Mouse (Mus musculus): ENCODE data around the gene H2-Ab1. TPM values are rescaled to one million over a fixed set of nuclear protein-coding genes. Genes with fewer than 3 reads are reported as not detected.

Gene H2-Ab1
- polyA plus RNA-seq, 1 experiment = 1,609 TPM

DNA sequence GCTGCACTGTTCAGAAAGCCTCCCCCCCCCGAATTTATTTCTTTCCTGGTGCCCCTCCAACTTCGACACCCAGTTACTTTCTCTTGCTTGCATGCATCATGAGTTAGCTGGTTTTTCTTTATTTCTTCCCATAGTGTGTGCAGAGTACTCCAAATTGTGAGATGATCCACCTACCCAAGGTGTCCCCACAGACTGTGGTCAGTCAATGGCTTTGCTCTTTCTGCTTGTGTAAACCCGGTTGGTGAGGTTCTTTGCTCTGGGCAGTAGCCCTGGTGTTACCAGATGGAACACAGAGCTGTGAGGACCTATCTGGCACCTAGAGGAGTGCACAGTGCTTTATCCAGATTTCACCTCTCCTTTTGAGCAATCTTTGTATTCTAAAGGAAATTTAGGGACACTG, 30.6 kb downstream of the H2-Ab1 start:
- TF ChIP-seq POLR2A (IDR thresholded peaks at IDR 0.05; ENCODE audit: borderline replicate concordance, low read depth, low read length) (no peak), CTCF (IDR thresholded peaks at IDR 0.05; ENCODE audit: low read depth, low read length) (no peak)
- no peak overlapping the region for H3K4me3 ChIP-seq (ENCODE audit: insufficient read depth, low read length)
- no peak overlapping the region for H3K27ac ChIP-seq (ENCODE audit: insufficient read depth, low read depth, low read length)
- H3K4me1 ChIP-seq (ENCODE audit: control insufficient read depth, insufficient read depth, low read length) = peaks cover 13% of the 10 kb centered on the region; the same call in 1 of the 2 replicates

DNA sequence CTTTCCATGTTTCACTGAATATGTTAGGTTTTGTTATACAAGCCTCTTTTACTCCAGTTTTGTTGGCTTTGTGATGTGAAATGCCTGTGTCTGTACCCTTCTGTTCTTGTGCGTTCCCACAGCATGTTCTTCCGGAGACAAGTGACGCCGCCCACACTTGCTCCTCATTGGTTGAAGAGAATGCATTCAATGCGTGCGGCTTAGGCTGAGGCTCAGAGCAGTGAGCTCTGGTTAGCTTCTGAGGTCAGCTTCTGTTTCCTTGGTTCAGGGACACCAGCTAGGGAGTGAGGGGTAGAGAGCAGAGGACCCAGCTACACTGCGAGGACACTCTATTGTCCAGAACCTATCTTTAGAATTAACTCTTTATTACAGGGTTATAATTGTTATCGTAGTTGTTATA, 34.1 kb downstream of the H2-Ab1 start:
- peaks cover 23% of the 10 kb centered on the region for H3K4me1 ChIP-seq (ENCODE audit: control insufficient read depth, insufficient read depth, low read length)
- no peak overlapping the region for H3K27ac ChIP-seq (ENCODE audit: insufficient read depth, low read depth, low read length)
- no peak overlapping the region for H3K4me3 ChIP-seq (ENCODE audit: insufficient read depth, low read length)
- TF ChIP-seq CTCF (IDR thresholded peaks at IDR 0.05; ENCODE audit: low read depth, low read length) = no peak
- no peak for TF ChIP-seq POLR2A (IDR thresholded peaks at IDR 0.05; ENCODE audit: borderline replicate concordance, low read depth, low read length)

DNA sequence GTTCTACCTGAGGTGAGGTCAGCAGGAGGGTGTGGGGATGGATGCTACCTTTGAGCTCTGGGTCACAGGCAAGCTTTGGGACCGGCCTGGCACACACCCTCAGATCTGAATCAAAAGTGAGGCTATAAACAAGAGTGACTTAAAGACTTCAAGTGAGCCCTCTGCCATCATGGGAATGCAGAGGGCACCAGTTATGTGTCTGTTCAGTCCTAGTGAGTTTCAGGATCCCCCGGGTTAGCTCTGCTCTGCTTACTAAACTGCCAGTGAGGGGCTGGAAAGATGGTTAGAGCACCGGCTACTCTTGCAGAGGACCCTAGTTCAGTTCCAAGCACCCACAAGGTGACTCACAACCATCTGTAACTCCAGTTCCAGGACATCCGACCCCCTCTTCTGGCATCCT, 35.1 kb downstream of the H2-Ab1 start:
- H3K4me1 ChIP-seq (ENCODE audit: control insufficient read depth, insufficient read depth, low read length) = peaks cover 19% of the 10 kb centered on the region
- H3K4me3 ChIP-seq (ENCODE audit: insufficient read depth, low read length) = no peak overlapping the region
- no peak overlapping the region for H3K27ac ChIP-seq (ENCODE audit: insufficient read depth, low read depth, low read length)
- TF ChIP-seq CTCF (IDR thresholded peaks at IDR 0.05; ENCODE audit: low read depth, low read length) = no peak
- no peak for TF ChIP-seq POLR2A (IDR thresholded peaks at IDR 0.05; ENCODE audit: borderline replicate concordance, low read depth, low read length)

DNA sequence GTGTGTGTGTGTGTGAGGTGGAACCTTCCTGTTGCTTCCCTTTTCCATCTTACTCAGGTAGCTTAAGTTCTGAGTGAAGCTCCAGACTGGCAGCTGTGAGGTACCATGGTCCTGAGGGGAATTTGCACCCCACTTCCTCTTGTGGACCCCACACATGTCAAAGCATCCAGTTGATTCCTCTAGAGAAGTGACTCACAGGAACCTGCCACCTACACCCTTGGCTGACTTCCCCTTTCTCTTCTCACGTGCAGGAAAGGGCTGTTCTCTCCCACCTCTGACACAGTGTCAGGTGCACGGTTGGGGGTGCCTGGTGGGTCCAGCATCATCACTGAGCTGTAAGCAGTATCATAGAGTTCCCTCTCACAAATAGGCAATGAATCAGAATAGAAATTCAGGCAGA, 36.0 kb downstream of the H2-Ab1 start:
- TF ChIP-seq POLR2A (IDR thresholded peaks at IDR 0.05; ENCODE audit: borderline replicate concordance, low read depth, low read length) = no peak
- TF ChIP-seq CTCF (IDR thresholded peaks at IDR 0.05; ENCODE audit: low read depth, low read length) = no peak
- Histone ChIP-seq H3K27ac (ENCODE audit: insufficient read depth, low read depth, low read length) (no peak overlapping the region), H3K4me1 (ENCODE audit: control insufficient read depth, insufficient read depth, low read length) (peaks cover 16% of the 10 kb centered on the region), H3K4me3 (ENCODE audit: insufficient read depth, low read length) (no peak overlapping the region)

DNA sequence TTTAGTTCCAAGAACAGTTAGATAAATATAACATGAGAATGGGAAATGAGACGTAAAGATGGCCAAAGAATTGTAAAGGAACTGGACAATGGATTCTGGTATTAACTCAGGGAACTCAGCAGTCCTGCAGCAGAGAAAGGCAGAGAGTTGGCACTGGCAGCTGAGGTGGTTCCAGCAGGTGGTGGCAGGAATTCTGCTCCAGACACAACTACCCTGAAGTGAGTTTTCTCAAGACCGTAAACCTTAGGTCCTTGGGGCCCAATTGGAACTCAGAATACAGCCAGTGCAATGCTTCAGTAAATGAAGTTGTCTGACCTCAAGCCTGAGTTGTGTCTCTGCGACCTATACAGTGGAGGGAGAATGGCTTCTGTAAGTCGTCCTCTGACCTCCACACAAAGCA, 36.8 kb downstream of the H2-Ab1 start:
- Histone ChIP-seq H3K4me3 (ENCODE audit: insufficient read depth, low read length) (no peak overlapping the region), H3K27ac (ENCODE audit: insufficient read depth, low read depth, low read length) (no peak overlapping the region), H3K4me1 (ENCODE audit: control insufficient read depth, insufficient read depth, low read length) (peaks cover 16% of the 10 kb centered on the region)
- TF ChIP-seq POLR2A (IDR thresholded peaks at IDR 0.05; ENCODE audit: borderline replicate concordance, low read depth, low read length) = no peak
- no peak for TF ChIP-seq CTCF (IDR thresholded peaks at IDR 0.05; ENCODE audit: low read depth, low read length)

DNA sequence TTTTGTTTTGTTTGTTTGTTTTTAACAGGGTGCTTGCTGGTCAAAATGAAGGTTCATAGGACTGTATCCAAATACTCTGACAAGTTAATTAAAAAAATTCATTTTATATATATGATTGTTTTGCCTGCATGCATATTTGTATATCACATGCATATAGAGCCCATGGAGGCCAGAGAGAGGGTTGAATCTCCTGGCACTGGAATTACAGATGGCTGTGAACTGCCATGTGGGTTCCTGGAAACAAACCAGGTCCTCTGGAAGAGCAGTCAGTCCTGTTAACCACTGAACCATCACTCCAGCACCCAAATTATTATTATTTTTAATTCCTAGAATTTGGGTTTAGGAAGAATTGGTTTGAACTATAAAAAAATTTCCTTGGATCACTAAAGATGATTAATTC, 37.8 kb downstream of the H2-Ab1 start:
- Histone ChIP-seq H3K4me1 (ENCODE audit: control insufficient read depth, insufficient read depth, low read length) (peaks cover 16% of the 10 kb centered on the region), H3K27ac (ENCODE audit: insufficient read depth, low read depth, low read length) (no peak overlapping the region), H3K4me3 (ENCODE audit: insufficient read depth, low read length) (no peak overlapping the region)
- TF ChIP-seq CTCF (IDR thresholded peaks at IDR 0.05; ENCODE audit: low read depth, low read length) = no peak
- no peak for TF ChIP-seq POLR2A (IDR thresholded peaks at IDR 0.05; ENCODE audit: borderline replicate concordance, low read depth, low read length)

DNA sequence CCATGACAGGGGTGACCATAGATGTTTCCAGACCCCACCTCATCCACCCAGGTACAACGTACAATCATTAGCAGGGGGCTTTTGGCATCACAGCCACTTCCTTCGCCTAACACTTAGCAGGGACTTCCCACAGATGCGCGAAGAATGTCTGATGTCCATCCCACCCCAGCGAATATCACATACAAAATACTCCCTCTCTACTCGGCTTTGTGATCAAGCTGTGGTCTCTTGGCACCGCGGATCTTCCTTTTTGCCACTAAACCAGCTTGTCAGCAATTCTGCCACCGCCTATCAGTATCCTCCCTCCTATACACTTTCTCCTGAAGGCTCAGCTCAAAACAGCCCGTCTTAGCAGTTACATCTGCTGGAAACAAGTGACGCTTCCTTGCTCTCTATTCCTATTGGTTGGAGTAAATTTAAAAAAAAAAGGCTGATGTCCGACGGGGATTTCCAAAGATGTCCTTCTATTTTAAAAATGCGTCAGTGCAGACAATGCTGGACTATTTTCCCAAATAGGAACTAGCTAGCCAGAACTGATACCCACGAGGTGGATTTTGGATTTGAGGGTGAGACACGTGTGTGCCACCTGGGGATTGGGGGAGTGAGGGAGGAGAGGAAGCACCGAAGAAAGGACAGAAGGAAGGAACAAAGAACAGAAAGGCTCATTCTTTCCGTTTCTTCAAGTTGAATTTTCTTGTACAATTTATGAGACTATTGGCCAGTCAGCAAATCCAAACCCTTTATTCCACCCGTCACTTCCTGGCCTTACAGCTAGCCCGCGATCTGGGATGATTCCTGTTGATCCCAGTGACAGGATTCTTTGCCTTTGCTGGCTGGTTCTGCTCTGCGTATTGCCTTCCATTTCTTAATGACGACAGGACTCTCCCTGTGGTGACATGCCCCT, 38.7 kb downstream of the H2-Ab1 start:
- H3K4me1 ChIP-seq (ENCODE audit: control insufficient read depth, insufficient read depth, low read length) = peaks cover 13% of the 10 kb centered on the region
- H3K4me3 ChIP-seq (ENCODE audit: insufficient read depth, low read length) = peak overlapping the region; percentile 34
- H3K27ac ChIP-seq (ENCODE audit: insufficient read depth, low read depth, low read length) = peak overlapping the region; percentile 27
- TF ChIP-seq POLR2A (IDR thresholded peaks at IDR 0.05; ENCODE audit: borderline replicate concordance, low read depth, low read length) = no peak

GRCm38 (mm10) chr17:34299356-34299755, 41.9 kb downstream of the H2-Ab1 start:
- H3K27ac ChIP-seq (ENCODE audit: insufficient read depth, low read depth, low read length) = no peak overlapping the region
- no peak for TF ChIP-seq POLR2A (IDR thresholded peaks at IDR 0.05; ENCODE audit: borderline replicate concordance, low read depth, low read length)
- TF ChIP-seq CTCF (IDR thresholded peaks at IDR 0.05; ENCODE audit: low read depth, low read length) = no peak

GRCm38 (mm10) chr17:34300071-34300470, 42.6 kb downstream of the H2-Ab1 start:
- no peak overlapping the region for H3K4me3 ChIP-seq (ENCODE audit: insufficient read depth, low read length)
- peaks cover 10% of the 10 kb centered on the region for H3K4me1 ChIP-seq (ENCODE audit: control insufficient read depth, insufficient read depth, low read length)
- no peak overlapping the region for H3K27ac ChIP-seq (ENCODE audit: insufficient read depth, low read depth, low read length)
- no peak for TF ChIP-seq POLR2A (IDR thresholded peaks at IDR 0.05; ENCODE audit: borderline replicate concordance, low read depth, low read length)
- no peak for TF ChIP-seq CTCF (IDR thresholded peaks at IDR 0.05; ENCODE audit: low read depth, low read length)

More at GRCm38 (mm10) chr17:34299356-34299755, 41.9 kb downstream of the H2-Ab1 start:
- H3K4me3 ChIP-seq (ENCODE audit: insufficient read depth, low read length) = no peak overlapping the region
- peaks cover 10% of the 10 kb centered on the region for H3K4me1 ChIP-seq (ENCODE audit: control insufficient read depth, insufficient read depth, low read length)

Data from bone marrow macrophage, adult 2 months (primary cell).